12 mouse cellular contexts compared by ENCODE assay signal in the genomic region with DNA sequence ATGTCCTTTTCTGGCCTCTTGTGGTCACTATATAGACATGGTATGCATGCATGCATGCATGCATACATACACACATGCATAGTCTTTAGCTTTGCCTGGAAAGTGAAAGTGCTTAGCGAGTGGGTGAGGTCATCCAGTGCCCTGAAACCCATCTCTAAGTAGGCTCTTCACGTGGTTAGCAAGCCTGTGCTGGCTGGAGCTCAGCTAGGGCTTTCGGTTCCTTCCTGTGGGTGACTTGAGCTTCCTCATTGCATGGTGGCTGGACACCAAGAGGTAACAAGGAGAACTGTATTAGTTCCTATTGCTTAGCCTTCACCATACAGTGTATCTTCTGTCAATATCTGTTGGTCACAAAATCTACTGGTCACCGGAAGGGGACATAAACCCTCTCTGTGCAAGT. TPM values are rescaled to one million over a fixed set of nuclear protein-coding genes. Genes with fewer than 3 reads are reported as not detected.
A peak's percentile ranks its signal among the peaks of the same experiment; 100 is the strongest.
DNase-seq lines count a peak whose midpoint lies in the region; ATAC-seq and TF ChIP-seq lines count a peak whose summit lies in the region.
"Had no signal": no experiment of that assay in that cellular context is flagged by ENCODE, and none has a peak within 500 bp of the region (broad histone marks: within the 10 kb centered on the region; RNA-seq: fewer than 3 reads in every experiment).

No protein-coding gene starts in this region.

- H3K27ac ChIP-seq in lung, postnatal 0 days (ENCODE audit: low read length), result no peak overlapping the region
- no peak overlapping the region for H3K27ac ChIP-seq in spleen, adult 2 months (ENCODE audit: insufficient read depth, low read length)
- H3K27ac ChIP-seq in hindbrain, embryonic 13.5 days, result no peak overlapping the region
- H3K27ac ChIP-seq: lung, embryonic 15.5 days had no signal

- no peak for TF ChIP-seq EP300 in lung, postnatal 0 days (IDR thresholded peaks at IDR 0.05)

- no peaks in the 10 kb centered on the region for H3K27me3 ChIP-seq in lung, postnatal 0 days (replicated peaks; ENCODE audit: insufficient read depth, low read length)
- peaks cover 2% of the 10 kb centered on the region; the same call in 1 of the 2 replicates for H3K27me3 ChIP-seq in spleen, adult 2 months (ENCODE audit: control insufficient read depth, insufficient read depth, low read length)
- H3K27me3 ChIP-seq in hindbrain, embryonic 13.5 days, result no peaks in the 10 kb centered on the region

- no peaks in the 10 kb centered on the region for H3K4me1 ChIP-seq in lung, postnatal 0 days (ENCODE audit: insufficient read depth, low read depth, low read length)
- peaks cover 7% of the 10 kb centered on the region; the same call in 1 of the 2 replicates for H3K4me1 ChIP-seq in spleen, adult 2 months (ENCODE audit: control insufficient read depth, insufficient read depth, insufficient read length)
- peaks cover 30% of the 10 kb centered on the region for H3K4me1 ChIP-seq in hindbrain, embryonic 13.5 days (replicated peaks)
- H3K4me1 ChIP-seq: lung, embryonic 15.5 days had no signal

- no peak for TF ChIP-seq CTCF in lung, postnatal 0 days (IDR thresholded peaks at IDR 0.05)
- TF ChIP-seq CTCF in spleen, adult 2 months (IDR thresholded peaks at IDR 0.05; ENCODE audit: extremely low read depth, insufficient read depth, insufficient read length, insufficient replicate concordance), result no peak

- 51% methylated on average over 4 of the region's 4 CpGs for WGBS in lung, postnatal 0 days
- WGBS in spleen, adult 2 months, result 8% methylated on average over 4 of the region's 4 CpGs
- 87% methylated on average over 4 of the region's 4 CpGs for WGBS in hindbrain, embryonic 13.5 days

- peak; percentile 11 for DNase-seq in CD4-positive, CD25-positive, alpha-beta regulatory T cell, adult 2 months (ENCODE audit: low read depth, low spot score)
- DNase-seq in lung, postnatal 0 days (ENCODE audit: low spot score), result peak; percentile 56
- no peak for DNase-seq in lung, postnatal 10 days
- DNase-seq in lung, postnatal 4 days, result peak; percentile 21 to 37
- peak; percentile 52 to 69 for DNase-seq in spleen, adult 2 months (ENCODE audit: low read depth in 1 of 2, low spot score in 2 of 2)

- H3K36me3 ChIP-seq in lung, postnatal 0 days (ENCODE audit: insufficient read depth, low read length), result no peaks in the 10 kb centered on the region
- no peaks in the 10 kb centered on the region for H3K36me3 ChIP-seq in spleen, adult 2 months (ENCODE audit: control insufficient read depth, insufficient read depth, low read length)
- H3K36me3 ChIP-seq in hindbrain, embryonic 13.5 days, result no peaks in the 10 kb centered on the region
- H3K36me3 ChIP-seq: lung, embryonic 15.5 days had no signal

- ATAC-seq in CD4-positive, CD25-positive, alpha-beta regulatory T cell, adult 4 months, result no peak
- peak; percentile 67 for ATAC-seq in lung, postnatal 0 days
- ATAC-seq in erythroid progenitor cell, adult 5-6 weeks (replicated peaks; ENCODE audit: low FRiP score, poor library complexity, severe bottlenecking), result no peak
- no peak for ATAC-seq in hindbrain, embryonic 13.5 days (ENCODE audit: low FRiP score)
- ATAC-seq: intestine, postnatal 0 days had no signal

- no peak for TF ChIP-seq POLR2A in spleen, adult 2 months (IDR thresholded peaks at IDR 0.05; ENCODE audit: low read depth, low read length)

- H3K4me3 ChIP-seq in lung, postnatal 0 days (ENCODE audit: low read depth, low read length), result no peak overlapping the region
- H3K4me3 ChIP-seq in spleen, adult 2 months (ENCODE audit: extremely low read depth, insufficient read depth, insufficient read length), result no peak overlapping the region
- no peak overlapping the region for H3K4me3 ChIP-seq in hindbrain, embryonic 13.5 days
- H3K4me3 ChIP-seq: lung, embryonic 15.5 days had no signal

- H3K9ac ChIP-seq in lung, postnatal 0 days (replicated peaks; ENCODE audit: low read depth), result no peak overlapping the region
- no peak overlapping the region for H3K9ac ChIP-seq in hindbrain, embryonic 13.5 days
- H3K9ac ChIP-seq: lung, embryonic 15.5 days had no signal

- H3K4me2 ChIP-seq in lung, postnatal 0 days (replicated peaks; ENCODE audit: low read depth, low read length), result no peak overlapping the region
- H3K4me2 ChIP-seq in hindbrain, embryonic 13.5 days, result no peak overlapping the region
- H3K4me2 ChIP-seq: lung, embryonic 15.5 days had no signal

- H3K9me3 ChIP-seq in lung, postnatal 0 days (ENCODE audit: low read length), result no peaks in the 10 kb centered on the region
- no peaks in the 10 kb centered on the region for H3K9me3 ChIP-seq in hindbrain, embryonic 13.5 days
- H3K9me3 ChIP-seq: lung, embryonic 15.5 days had no signal

RNA-seq across cellular contexts. Expression of a gene that starts 33.0 kb away (rescaled TPM):
- under 1 TPM; 0.13 to 0.33 TPM for polyA plus RNA-seq in CD4-positive, CD25-positive, alpha-beta regulatory T cell, adult 4 months (2017; shearing (Covaris generic))
- 0.14 TPM in 2 replicates for polyA plus RNA-seq in lung, postnatal 0 days (2015; fragmentation: Nextera tagmentation; extraction: Ambion mirVana)
- polyA plus RNA-seq in spleen, adult 2 months (2012; rRNA removed), result 0.01 TPM in 1 of 2 replicates, not detected in the other
- not detected in 2 replicates for total RNA-seq in erythroid progenitor cell, adult 5-6 weeks (2015; ENCODE audit: low replicate concordance)
- not detected in 2 replicates for total RNA-seq in erythroid progenitor cell, adult 5-6 weeks (2017; ENCODE audit: low replicate concordance)
- polyA plus RNA-seq in hindbrain, embryonic 13.5 days (2015; fragmentation: Nextera tagmentation; extraction: Ambion mirVana), result 3.8 and 8.2 TPM in 2 replicates
- total RNA-seq: heart, postnatal 25 days; MEL had no signal
